Mouse (Mus musculus) lung, postnatal 0 days (tissue): ENCODE measurements around the gene Sbno2. TPM values are rescaled to one million over a fixed set of nuclear protein-coding genes. Genes with fewer than 3 reads are reported as not detected.

Experiments used
- ATAC-seq: fragments of 200-750 bp; cut with Nextera tagmentation; 2 replicates; pipeline ENCODE4 v1.8.0; 2017; ENCODE audit warnings: moderate library complexity
- DNase-seq: peaks from one replicate; pipeline ENCODE4 v3.0.0-alpha.2; 2016; ENCODE audit warnings: low spot score
- H3K27ac ChIP-seq: fragments of 300-500 bp; sonication (generic); 2 replicates; pipeline ENCODE4 v1.5.1; 2014; ENCODE audit warnings: antibody characterized with exemption, mild to moderate bottlenecking, low read length, mixed read lengths
- H3K27me3 ChIP-seq: fragments of 300-500 bp; sonication (generic); replicated peaks from 2 replicates; pipeline ENCODE4 v1.6.1; 2014; ENCODE audit warnings: low read length, mixed read lengths; ENCODE audit not compliant: insufficient read depth
- H3K36me3 ChIP-seq: fragments of 300-500 bp; sonication (generic); 2 replicates; pipeline ENCODE4 v1.6.1; 2014; ENCODE audit warnings: low read length, mixed read lengths; ENCODE audit not compliant: insufficient read depth
- H3K4me1 ChIP-seq: fragments of 300-500 bp; sonication (generic); 2 replicates; pipeline ENCODE4 v1.6.1; 2014; ENCODE audit warnings: antibody characterized with exemption, low read depth, low read length, mixed read lengths; ENCODE audit not compliant: insufficient read depth
- H3K4me2 ChIP-seq: fragments of 300-500 bp; sonication (generic); replicated peaks from 2 replicates; pipeline ENCODE4 v1.6.1; 2014; ENCODE audit warnings: low read depth, mild to moderate bottlenecking, low read length, moderate library complexity, mixed read lengths
- H3K4me3 ChIP-seq: fragments of 300-500 bp; sonication (generic); 2 replicates; pipeline ENCODE4 v1.5.1; 2014; ENCODE audit warnings: low read depth, low read length
- H3K9ac ChIP-seq: fragments of 300-500 bp; sonication (generic); replicated peaks from 2 replicates; pipeline ENCODE4 v1.6.1; 2014; ENCODE audit warnings: low read depth, mild to moderate bottlenecking
- H3K9me3 ChIP-seq: fragments of 300-500 bp; sonication (generic); 2 replicates; pipeline ENCODE4 v1.6.1; 2016; ENCODE audit warnings: low read length, mixed read lengths
- CTCF ChIP-seq: IDR thresholded peaks from 2 replicates; pipeline ENCODE4 v1.5.1; 2016; ENCODE audit warnings: antibody characterized with exemption, mild to moderate bottlenecking
- EP300 ChIP-seq: IDR thresholded peaks from 2 replicates; pipeline ENCODE4 v1.6.1; 2016; ENCODE audit warnings: antibody characterized with exemption, mild to moderate bottlenecking, control low read depth
- WGBS: fragments of 180-500 bp; shearing (Covaris S2); extraction: QIAGEN DNeasy Blood & Tissue Kit; methylation state at CpG from one replicate; pipeline ENCODE4 v1.1.7; 2014; 5-methylcytosine and 5-hydroxymethylcytosine counted together
- polyA plus RNA-seq: library from polyadenylated mRNA; unstranded; fragments of >200 nt; fragmentation: Nextera tagmentation; extraction: Ambion mirVana; gene quantifications from 2 replicates; pipeline ENCODE4 v1.2.1, GENCODE M21; 2015

Sbno2 gene
- polyA plus RNA-seq, 1 experiment from 2014 or later = 17.5 TPM

GRCm38 (mm10) chr10:80114341-80115284, 9.2 kb upstream of the Sbno2 start:
- 2% methylated on average over 27 of the region's 27 CpGs for WGBS
- Histone ChIP-seq H3K27me3 (no peaks in the 10 kb centered on the region), H3K9me3 (no peaks in the 10 kb centered on the region), H3K9ac (peak overlapping the region; percentile 54), H3K27ac (peak overlapping the region; percentile 95), H3K4me2 (peak overlapping the region; percentile 57), H3K4me3 (peak overlapping the region; percentile 41), H3K36me3 (no peaks in the 10 kb centered on the region), H3K4me1 (peaks cover 10% of the 10 kb centered on the region; the same call in 1 of the 2 replicates)
- ATAC-seq (peak; percentile 55), DNase-seq (peak; percentile 96)
- TF ChIP-seq EP300 (no peak), CTCF (peak; percentile 97)

GRCm38 (mm10) chr10:80107678-80108077, 2.3 kb upstream of the Sbno2 start:
- Histone ChIP-seq H3K27ac (0 out of 2 replicates have a peak overlapping the region, but pooled peaks have one; percentile 32), H3K4me3 (no peak overlapping the region), H3K36me3 (no peaks in the 10 kb centered on the region), H3K9me3 (no peaks in the 10 kb centered on the region), H3K27me3 (no peaks in the 10 kb centered on the region), H3K4me1 (no peaks in the 10 kb centered on the region), H3K9ac (no peak overlapping the region), H3K4me2 (no peak overlapping the region)
- TF ChIP-seq EP300 (peak; percentile 46; the same call in 1 of the 2 replicates), CTCF (no peak)
- 34% methylated on average over 6 of the region's 6 CpGs for WGBS
- DNase-seq (peak; percentile 31), ATAC-seq (peak; percentile 74)

- Histone ChIP-seq H3K4me3 (no peak overlapping the region), H3K4me2 (no peak overlapping the region), H3K27me3 (no peaks in the 10 kb centered on the region), H3K4me1 (peaks cover 6% of the 10 kb centered on the region; the same call in 1 of the 2 replicates), H3K9ac (0 out of 2 replicates have a peak overlapping the region, but pooled peaks have one; percentile 4), H3K36me3 (no peaks in the 10 kb centered on the region), H3K27ac (0 out of 2 replicates have a peak overlapping the region, but pooled peaks have one; percentile 26), H3K9me3 (no peaks in the 10 kb centered on the region)
- TF ChIP-seq EP300 (no peak), CTCF (no peak)
- DNase-seq (peak; percentile 34), ATAC-seq (no peak)
- 56% methylated on average over 5 of the region's 5 CpGs for WGBS
Measured at GRCm38 (mm10) chr10:80105926-80106325, 555 bp upstream of the Sbno2 start.

GRCm38 (mm10) chr10:80104181-80104580, 1.2 kb downstream of the Sbno2 start:
- no peak overlapping the region for H3K4me2 ChIP-seq
- H3K27me3 ChIP-seq = no peaks in the 10 kb centered on the region
- H3K4me3 ChIP-seq = no peak overlapping the region
- DNase-seq (no peak), ATAC-seq (no peak)
- 88% methylated on average over 3 of the region's 3 CpGs for WGBS
- TF ChIP-seq EP300 = no peak
- TF ChIP-seq CTCF = no peak
- no peaks in the 10 kb centered on the region for H3K9me3 ChIP-seq
- H3K9ac ChIP-seq = no peak overlapping the region
- no peaks in the 10 kb centered on the region for H3K36me3 ChIP-seq
- no peak overlapping the region for H3K27ac ChIP-seq
- H3K4me1 ChIP-seq = peaks cover 18% of the 10 kb centered on the region; the same call in 1 of the 2 replicates

GRCm38 (mm10) chr10:80103032-80103431, 2.3 kb downstream of the Sbno2 start:
- Histone ChIP-seq H3K4me2 (no peak overlapping the region; the same call in 1 of the 2 replicates), H3K27me3 (no peaks in the 10 kb centered on the region), H3K4me1 (peaks cover 21% of the 10 kb centered on the region; the same call in 1 of the 2 replicates), H3K9me3 (no peaks in the 10 kb centered on the region), H3K9ac (peak overlapping the region; percentile 96; the same call in 1 of the 2 replicates), H3K4me3 (no peak overlapping the region), H3K27ac (peak overlapping the region; percentile 85; the same call in 1 of the 2 replicates), H3K36me3 (no peaks in the 10 kb centered on the region)
- WGBS = 79% methylated on average over 2 of the region's 2 CpGs
- DNase-seq (no peak), ATAC-seq (no peak)
- TF ChIP-seq EP300 (no peak), CTCF (no peak)

GRCm38 (mm10) chr10:80102216-80102915, 3.0 kb downstream of the Sbno2 start:
- Histone ChIP-seq H3K9me3 (no peaks in the 10 kb centered on the region), H3K36me3 (no peaks in the 10 kb centered on the region), H3K4me2 (peak overlapping the region; percentile 97), H3K27me3 (no peaks in the 10 kb centered on the region), H3K9ac (peak overlapping the region; percentile 96), H3K4me1 (peaks cover 25% of the 10 kb centered on the region; the same call in 1 of the 2 replicates), H3K4me3 (peak overlapping the region; percentile 95), H3K27ac (peak overlapping the region; percentile 85)
- DNase-seq = peak; percentile 91
- ATAC-seq = peak; percentile 86
- TF ChIP-seq EP300 = no peak
- TF ChIP-seq CTCF = no peak
- WGBS = under 1% methylated on average over 32 of the region's 59 CpGs
